ENCODE assay signal across 17 mouse cellular contexts in the genomic region with DNA sequence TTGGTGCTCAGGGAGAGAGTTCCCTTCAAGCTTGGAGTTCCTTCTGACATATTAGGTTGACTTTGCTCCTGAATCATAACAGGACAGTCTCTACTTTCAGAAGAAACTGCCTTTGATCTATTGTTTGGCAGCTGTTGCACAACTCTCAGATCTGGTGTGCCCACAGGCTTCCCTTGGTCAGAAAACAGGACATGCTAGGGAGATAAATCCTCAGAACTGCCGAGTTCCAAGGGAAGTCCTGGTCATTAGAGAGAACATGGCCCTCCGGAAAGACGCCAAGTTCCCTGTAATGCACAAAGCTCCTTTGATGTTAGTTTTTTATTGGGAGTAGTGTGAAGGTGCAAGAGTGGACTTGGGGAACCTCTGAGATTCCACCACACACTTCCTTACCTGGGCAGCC. TPM values are rescaled to one million over a fixed set of nuclear protein-coding genes. Genes with fewer than 3 reads are reported as not detected.
A peak's percentile ranks its signal among the peaks of the same experiment; 100 is the strongest.
DNase-seq lines count a peak whose midpoint lies in the region; ATAC-seq and TF ChIP-seq lines count a peak whose summit lies in the region.
"Had no signal": no experiment of that assay in that cellular context is flagged by ENCODE, and none has a peak within 500 bp of the region (broad histone marks: within the 10 kb centered on the region; RNA-seq: fewer than 3 reads in every experiment).

No protein-coding gene starts in this region.

- H3K9me3 ChIP-seq in intestine, embryonic 15.5 days = no peaks in the 10 kb centered on the region
- no peaks in the 10 kb centered on the region for H3K9me3 ChIP-seq in hindbrain, embryonic 11.5 days (ENCODE audit: control insufficient read depth, low read length)
- H3K9me3 ChIP-seq: embryonic facial prominence, embryonic 13.5 days; forebrain, embryonic 13.5 days; heart, embryonic 15.5 days; liver, embryonic 13.5 days; midbrain, embryonic 12.5 days; stomach, embryonic 15.5 days had no signal

- H3K4me3 ChIP-seq in left cerebral cortex, adult 2 months = no peak overlapping the region
- H3K4me3 ChIP-seq in intestine, embryonic 15.5 days (replicated peaks) = no peak overlapping the region
- no peak overlapping the region for H3K4me3 ChIP-seq in hindbrain, embryonic 11.5 days (ENCODE audit: low read depth, low read length)
- H3K4me3 ChIP-seq: embryonic facial prominence, embryonic 13.5 days; forebrain, embryonic 13.5 days; heart, embryonic 15.5 days; liver, embryonic 13.5 days; midbrain, embryonic 12.5 days; stomach, embryonic 15.5 days had no signal

- intact Hi-C loops in left cerebral cortex, adult 2 months (cut with DNase I) = no loop called here
- intact Hi-C loops in left cerebral cortex, postnatal 36 days (cut with DNase I) = no loop called here

- no peaks in the 10 kb centered on the region for H3K27me3 ChIP-seq in intestine, embryonic 15.5 days (replicated peaks)
- no peaks in the 10 kb centered on the region for H3K27me3 ChIP-seq in hindbrain, embryonic 11.5 days (ENCODE audit: control insufficient read depth, insufficient read depth, low read length)
- H3K27me3 ChIP-seq: embryonic facial prominence, embryonic 13.5 days; forebrain, embryonic 13.5 days; heart, embryonic 15.5 days; liver, embryonic 13.5 days; midbrain, embryonic 12.5 days; stomach, embryonic 15.5 days had no signal

- 0 out of 2 replicates have a peak, but pooled peaks have one; percentile 32 for ATAC-seq in intestine, embryonic 15.5 days
- ATAC-seq in hindbrain, embryonic 11.5 days (ENCODE audit: low FRiP score) = no peak
- ATAC-seq: forebrain, embryonic 13.5 days had no signal

- H3K36me3 ChIP-seq in intestine, embryonic 15.5 days = no peaks in the 10 kb centered on the region
- H3K36me3 ChIP-seq in hindbrain, embryonic 11.5 days (ENCODE audit: control insufficient read depth, insufficient read depth, low read length) = no peaks in the 10 kb centered on the region
- H3K36me3 ChIP-seq: embryonic facial prominence, embryonic 13.5 days; heart, embryonic 15.5 days; liver, embryonic 13.5 days; midbrain, embryonic 12.5 days; stomach, embryonic 15.5 days had no signal

- H3K4me2 ChIP-seq in intestine, embryonic 15.5 days (replicated peaks) = no peak overlapping the region
- H3K4me2 ChIP-seq in hindbrain, embryonic 11.5 days (replicated peaks; ENCODE audit: low read depth, low read length) = no peak overlapping the region
- H3K4me2 ChIP-seq: embryonic facial prominence, embryonic 13.5 days; forebrain, embryonic 13.5 days; heart, embryonic 15.5 days; liver, embryonic 13.5 days; midbrain, embryonic 12.5 days; stomach, embryonic 15.5 days had no signal

- WGBS in intestine, embryonic 15.5 days = 53% methylated on average over 3 of the region's 3 CpGs
- WGBS in hindbrain, embryonic 11.5 days = 79% methylated on average over 3 of the region's 3 CpGs

- H3K4me1 ChIP-seq in intestine, embryonic 15.5 days (replicated peaks) = peaks cover 10% of the 10 kb centered on the region
- no peaks in the 10 kb centered on the region for H3K4me1 ChIP-seq in hindbrain, embryonic 11.5 days (replicated peaks; ENCODE audit: control insufficient read depth, insufficient read depth, low read length)
- H3K4me1 ChIP-seq: heart, embryonic 15.5 days; midbrain, embryonic 12.5 days had no signal

- no peak overlapping the region for H3K9ac ChIP-seq in intestine, embryonic 15.5 days
- H3K9ac ChIP-seq in hindbrain, embryonic 11.5 days (ENCODE audit: low read depth, low read length) = no peak overlapping the region
- H3K9ac ChIP-seq: embryonic facial prominence, embryonic 13.5 days; forebrain, embryonic 13.5 days; heart, embryonic 15.5 days; liver, embryonic 13.5 days; midbrain, embryonic 12.5 days; stomach, embryonic 15.5 days had no signal

- no peak for TF ChIP-seq CTCF in left cerebral cortex, adult 2 months (IDR thresholded peaks at IDR 0.05)

- H3K27ac ChIP-seq in left cerebral cortex, adult 2 months = peak overlapping the region; percentile 19; the same call in 1 of the 2 replicates
- no peak overlapping the region for H3K27ac ChIP-seq in intestine, embryonic 15.5 days
- H3K27ac ChIP-seq in hindbrain, embryonic 11.5 days (ENCODE audit: low read depth, low read length) = no peak overlapping the region
- H3K27ac ChIP-seq: forebrain, embryonic 13.5 days; liver, embryonic 13.5 days; midbrain, embryonic 12.5 days had no signal

- DNase-seq in adrenal gland, adult 8-10 months = peak; percentile 54
- no peak for DNase-seq in adrenal gland, postnatal 4 days (ENCODE audit: low spot score in 2 of 2)
- DNase-seq in left cerebral cortex, adult 2 months (ENCODE audit: extremely low spot score in 1 of 2, low spot score in 2 of 2) = no peak
- DNase-seq in left cerebral cortex, postnatal 36 days (ENCODE audit: low spot score in 2 of 2) = no peak
- DNase-seq in lung, postnatal 4 days = peak; percentile 39 to 48
- DNase-seq in hindbrain, embryonic 11.5 days (ENCODE audit: low spot score) = no peak
- DNase-seq in layer of hippocampus, postnatal 14 days (ENCODE audit: low spot score in 2 of 2) = no peak
- DNase-seq: cerebellum, adult 9-11 months; liver, embryonic 13.5 days had no signal

RNA-seq across cellular contexts. Expression of gene Calml3, which starts 35.5 kb away (rescaled TPM):
- total RNA-seq in adrenal gland, adult 8-10 months (2022) = under 1 TPM in 1 of 4 experiments, not detected in 3; 0.24 TPM
- not detected for total RNA-seq in adrenal gland, postnatal 4 days (2021)
- total RNA-seq in left cerebral cortex, adult 2 months (2021) = not detected
- total RNA-seq in left cerebral cortex, postnatal 36 days (2021) = not detected
- not detected in 2 replicates for polyA plus RNA-seq in intestine, embryonic 15.5 days (2015; fragmentation: Nextera tagmentation; extraction: Ambion mirVana)
- not detected in 2 replicates for polyA plus RNA-seq in hindbrain, embryonic 11.5 days (2014; fragmentation: Nextera tagmentation; extraction: Ambion mirVana)
- total RNA-seq in layer of hippocampus, postnatal 14 days (2021) = not detected
- total RNA-seq: gastrocnemius, adult 8-10 months; left cerebral cortex, postnatal 10 days had no signal
- polyA plus RNA-seq: forebrain, embryonic 13.5 days; heart, embryonic 15.5 days; liver, embryonic 13.5 days; midbrain, embryonic 12.5 days had no signal

Comparison
In these comparisons a context has a peak if more than half of its experiments do, and no peak if none do; other contexts are left out.
1. DNase-seq: peak in adrenal gland, adult 8-10 months (single experiment) and lung, postnatal 4 days (2 of 2); none in adrenal gland, postnatal 4 days (0 of 2), left cerebral cortex, adult 2 months (0 of 2), left cerebral cortex, postnatal 36 days (0 of 2), hindbrain, embryonic 11.5 days (single experiment) and layer of hippocampus, postnatal 14 days (0 of 2).